Mouse (Mus musculus) ES-Bruce4 (cell line): ENCODE measurements around the gene Sspo. TPM values are rescaled to one million over a fixed set of nuclear protein-coding genes. Genes with fewer than 3 reads are reported as not detected.

Source experiments
- H3K27ac ChIP-seq: 2 replicates; pipeline ENCODE4 v1.5.1; 2012; ENCODE audit warnings: low read length, inconsistent platforms; ENCODE audit not compliant: insufficient read depth
- H3K27me3 ChIP-seq: 2 replicates; pipeline ENCODE4 v1.6.1; 2012; ENCODE audit warnings: mild to moderate bottlenecking, low read length, inconsistent platforms; ENCODE audit not compliant: control insufficient read depth, poor library complexity, insufficient read depth, severe bottlenecking
- H3K36me3 ChIP-seq: 2 replicates; pipeline ENCODE4 v1.6.1; 2012; ENCODE audit warnings: inconsistent platforms, mild to moderate bottlenecking, low read length, moderate library complexity; ENCODE audit not compliant: control insufficient read depth, poor library complexity, insufficient read depth, severe bottlenecking
- H3K4me1 ChIP-seq: one replicate; pipeline ENCODE4 v1.8.1; 2011; ENCODE audit warnings: low read length; ENCODE audit not compliant: control insufficient read depth, insufficient read depth
- H3K4me3 ChIP-seq: 2 replicates; pipeline ENCODE4 v1.5.1; 2011; ENCODE audit warnings: low read depth, mild to moderate bottlenecking, low read length
- H3K9ac ChIP-seq: 2 replicates; pipeline ENCODE4 v1.6.1; 2012; ENCODE audit warnings: low read depth, mild to moderate bottlenecking, inconsistent platforms; ENCODE audit not compliant: poor library complexity, severe bottlenecking
- H3K9me3 ChIP-seq: replicated peaks from 2 replicates; pipeline ENCODE4 v1.6.1; 2012; ENCODE audit warnings: mild to moderate bottlenecking, low read length, inconsistent platforms; ENCODE audit not compliant: control insufficient read depth, poor library complexity, insufficient read depth, severe bottlenecking
- CTCF ChIP-seq: IDR thresholded peaks from one replicate; pipeline ENCODE4 v1.8.1; 2011; ENCODE audit warnings: low read depth, low read length
- EP300 ChIP-seq: IDR thresholded peaks from 2 replicates; pipeline ENCODE4 v1.6.1; 2011; ENCODE audit warnings: low read depth, low read length; ENCODE audit not compliant: insufficient read depth
- POLR2A ChIP-seq: IDR thresholded peaks from one replicate; pipeline ENCODE4 v1.8.1; 2011; ENCODE audit warnings: low read length; ENCODE audit not compliant: insufficient read depth
- polyA plus RNA-seq: library from polyadenylated mRNA; stranded (reverse); fragments of >200 nt; gene quantifications from 2 replicates; pipeline ENCODE4 v1.2.4, GENCODE M21; 2011; ENCODE audit warnings: low read depth; ENCODE audit not compliant: missing spikeins, insufficient read depth, insufficient read length

Sspo gene
- polyA plus RNA-seq, 1 experiment = 0.19 TPM

DNA sequence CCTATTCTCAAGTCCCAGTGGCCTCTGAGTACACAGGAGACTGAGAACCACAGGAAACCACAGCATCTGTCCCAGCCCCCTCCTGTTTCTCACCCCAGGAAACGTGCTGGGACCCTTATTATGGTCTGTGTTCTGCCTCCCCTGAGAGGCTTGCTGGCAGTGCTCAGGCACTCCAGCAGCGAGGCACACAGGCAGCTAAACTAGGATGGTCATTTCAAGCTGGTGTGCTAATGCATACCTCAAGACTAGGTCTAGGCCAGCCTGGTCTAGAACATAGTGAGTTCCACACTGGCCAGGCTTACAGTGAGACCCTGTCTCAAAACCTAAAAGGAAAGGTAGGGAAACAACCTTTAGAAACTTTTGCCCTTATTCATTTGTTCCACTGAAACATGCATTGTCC lies 27.4 kb upstream of the Sspo start:
- Histone ChIP-seq H3K9ac (no peak overlapping the region), H3K36me3 (no peaks in the 10 kb centered on the region; the same call in 1 of the 2 replicates), H3K4me3 (no peak overlapping the region), H3K27ac (no peak overlapping the region), H3K27me3 (no peaks in the 10 kb centered on the region), H3K9me3 (no peaks in the 10 kb centered on the region), H3K4me1 (no peaks in the 10 kb centered on the region)
- TF ChIP-seq EP300 (no peak), CTCF (no peak)

- no peak overlapping the region for H3K4me3 ChIP-seq
- no peak overlapping the region for H3K27ac ChIP-seq
- no peak for TF ChIP-seq POLR2A
- TF ChIP-seq CTCF = no peak
- TF ChIP-seq EP300 = no peak
- H3K36me3 ChIP-seq = no peaks in the 10 kb centered on the region
- H3K4me1 ChIP-seq = no peaks in the 10 kb centered on the region
- H3K27me3 ChIP-seq = no peaks in the 10 kb centered on the region
- H3K9ac ChIP-seq = no peak overlapping the region
- H3K9me3 ChIP-seq = no peaks in the 10 kb centered on the region
These were observed 24.7 kb upstream of the Sspo start for GRCm38 (mm10) chr6:48423336-48423735.

- no peaks in the 10 kb centered on the region for H3K36me3 ChIP-seq
- H3K27me3 ChIP-seq = no peaks in the 10 kb centered on the region
- no peak overlapping the region for H3K9ac ChIP-seq
- H3K4me3 ChIP-seq = no peak overlapping the region
- H3K4me1 ChIP-seq = no peaks in the 10 kb centered on the region
- TF ChIP-seq POLR2A = no peak
- TF ChIP-seq EP300 = no peak
- no peak for TF ChIP-seq CTCF
- no peak overlapping the region for H3K27ac ChIP-seq
- H3K9me3 ChIP-seq = no peaks in the 10 kb centered on the region
These were observed 24.0 kb upstream of the Sspo start for GRCm38 (mm10) chr6:48424074-48424473.

DNA sequence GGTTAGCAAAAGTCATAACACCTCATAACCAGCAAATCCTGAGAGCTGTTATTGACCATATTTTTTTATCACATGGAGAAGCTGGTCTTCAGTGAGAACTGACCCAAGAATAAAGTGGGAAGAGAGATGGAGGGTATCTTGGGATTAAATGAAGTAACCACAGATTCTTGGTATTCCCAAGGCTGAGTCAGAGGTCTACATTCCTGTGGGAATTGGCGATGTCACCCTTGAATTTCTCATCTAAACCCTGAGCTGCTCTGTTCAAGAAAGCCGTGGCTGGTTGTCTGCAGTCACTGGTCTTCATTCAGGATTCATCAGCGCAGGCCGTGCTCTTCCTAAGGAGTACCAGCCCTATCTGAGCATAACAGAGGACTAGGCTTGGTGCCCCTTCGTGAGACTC lies 21.1 kb upstream of the Sspo start:
- Histone ChIP-seq H3K27ac (no peak overlapping the region), H3K9ac (no peak overlapping the region), H3K4me1 (no peaks in the 10 kb centered on the region), H3K27me3 (no peaks in the 10 kb centered on the region), H3K9me3 (no peaks in the 10 kb centered on the region), H3K4me3 (no peak overlapping the region), H3K36me3 (no peaks in the 10 kb centered on the region)
- TF ChIP-seq CTCF (no peak), EP300 (no peak), POLR2A (no peak)

- TF ChIP-seq EP300 (no peak), POLR2A (no peak), CTCF (no peak)
- Histone ChIP-seq H3K36me3 (no peaks in the 10 kb centered on the region), H3K9ac (no peak overlapping the region), H3K27me3 (no peaks in the 10 kb centered on the region), H3K4me3 (no peak overlapping the region), H3K4me1 (no peaks in the 10 kb centered on the region), H3K9me3 (no peaks in the 10 kb centered on the region), H3K27ac (no peak overlapping the region)
These were observed 19.1 kb upstream of the Sspo start for GRCm38 (mm10) chr6:48428769-48429557.

GRCm38 (mm10) chr6:48430748-48431147 lies 17.3 kb upstream of the Sspo start:
- Histone ChIP-seq H3K4me1 (no peaks in the 10 kb centered on the region), H3K9ac (no peak overlapping the region), H3K4me3 (no peak overlapping the region)

More at GRCm38 (mm10) chr6:48430748-48431147, 17.3 kb upstream of the Sspo start:
- H3K27me3 ChIP-seq = no peaks in the 10 kb centered on the region
- H3K36me3 ChIP-seq = no peaks in the 10 kb centered on the region
- H3K27ac ChIP-seq = no peak overlapping the region
- TF ChIP-seq CTCF (no peak), EP300 (no peak), POLR2A (no peak)
- no peaks in the 10 kb centered on the region for H3K9me3 ChIP-seq
